Mouse (Mus musculus) erythroblast, embryonic 14.5 days (primary cell): ENCODE measurements around the gene Ptcra. TPM values are rescaled to one million over a fixed set of nuclear protein-coding genes. Genes with fewer than 3 reads are reported as not detected.
"Not testable (repeated sequence)": the region's sequence is repeated elsewhere in the genome, so short reads cannot be mapped to it uniquely, and the experiment has no call there.

ENCODE experiments used
- H3K27me3 ChIP-seq: 2 replicates; pipeline ENCODE4 v1.6.1; 2012; ENCODE audit warnings: inconsistent platforms; ENCODE audit not compliant: control insufficient read depth
- H3K36me3 ChIP-seq: 2 replicates; pipeline ENCODE4 v1.6.1; 2012; ENCODE audit warnings: mild to moderate bottlenecking, inconsistent platforms; ENCODE audit not compliant: control insufficient read depth
- H3K4me1 ChIP-seq: 2 replicates; pipeline ENCODE4 v1.6.1; 2012; ENCODE audit warnings: inconsistent platforms; ENCODE audit not compliant: control insufficient read depth
- H3K4me3 ChIP-seq: replicated peaks from 2 replicates; pipeline ENCODE3; 2012; ENCODE audit warnings: moderate library complexity, mild to moderate bottlenecking, inconsistent platforms
- H3K9me3 ChIP-seq: 2 replicates; pipeline ENCODE4 v1.6.1; 2012; ENCODE audit warnings: low read length, inconsistent platforms, mixed read lengths; ENCODE audit not compliant: control insufficient read depth
- GATA1 ChIP-seq: IDR thresholded peaks from 2 replicates; pipeline ENCODE4 v1.6.1; 2012; ENCODE audit warnings: low read length, inconsistent platforms, mixed read lengths
- TAL1 ChIP-seq: IDR thresholded peaks from 3 replicates; pipeline ENCODE4 v1.6.1; 2012; ENCODE audit warnings: low read length, inconsistent platforms, mixed read lengths
- polyA plus RNA-seq: library from polyadenylated mRNA; stranded (reverse); fragments of >175 nt; gene quantifications from 2 replicates; pipeline ENCODE4 v1.2.3, GENCODE M21; 2012

Ptcra gene
- polyA plus RNA-seq = not detected in 2 replicates

- Histone ChIP-seq H3K36me3 (no peaks in the 10 kb centered on the region), H3K27me3 (no peaks in the 10 kb centered on the region), H3K4me3 (no peak within 1 kb of the TSS), H3K4me1 (no peaks in the 10 kb centered on the region), H3K9me3 (no peaks in the 10 kb centered on the region)
- TF ChIP-seq TAL1 (no peak), GATA1 (no peak)
These were observed at the start of gene Ptcra for GRCm38 (mm10) chr17:46763544-46763943. Gene Ptcra, minus strand, starts transcription at chr17:46763712.

- H3K9me3 ChIP-seq = no peaks in the 10 kb centered on the region
- H3K4me1 ChIP-seq = peaks cover 20% of the 10 kb centered on the region
- H3K27me3 ChIP-seq = no peaks in the 10 kb centered on the region
- TF ChIP-seq TAL1 (no peak), GATA1 (no peak)
- no peak overlapping the region for H3K4me3 ChIP-seq
- peaks cover 88% of the 10 kb centered on the region for H3K36me3 ChIP-seq
These were observed 48.9 kb upstream of the Ptcra start for GRCm38 (mm10) chr17:46812442-46812841.

- H3K36me3 ChIP-seq = peaks cover 93% of the 10 kb centered on the region
- TF ChIP-seq TAL1 (no peak), GATA1 (no peak)
- no peaks in the 10 kb centered on the region for H3K9me3 ChIP-seq
- H3K4me3 ChIP-seq = no peak overlapping the region
- H3K4me1 ChIP-seq = peaks cover 7% of the 10 kb centered on the region; the same call in 1 of the 2 replicates
- H3K27me3 ChIP-seq = no peaks in the 10 kb centered on the region
These were observed 47.2 kb upstream of the Ptcra start for GRCm38 (mm10) chr17:46810672-46811071.

- H3K4me1 ChIP-seq = no peaks in the 10 kb centered on the region
- H3K9me3 ChIP-seq = no peaks in the 10 kb centered on the region
- no peaks in the 10 kb centered on the region for H3K27me3 ChIP-seq
- peaks cover 92% of the 10 kb centered on the region for H3K36me3 ChIP-seq
- TF ChIP-seq GATA1 (no peak), TAL1 (no peak)
- H3K4me3 ChIP-seq = no peak overlapping the region
These were observed 45.8 kb upstream of the Ptcra start for GRCm38 (mm10) chr17:46809131-46809830.

GRCm38 (mm10) chr17:46808376-46808775 lies 44.9 kb upstream of the Ptcra start:
- Histone ChIP-seq H3K27me3 (no peaks in the 10 kb centered on the region), H3K4me3 (no peak overlapping the region), H3K9me3 (no peaks in the 10 kb centered on the region), H3K36me3 (peaks cover 85% of the 10 kb centered on the region), H3K4me1 (no peaks in the 10 kb centered on the region)
- TF ChIP-seq GATA1 (no peak), TAL1 (no peak)

GRCm38 (mm10) chr17:46801761-46802160 lies 38.2 kb upstream of the Ptcra start:
- Histone ChIP-seq H3K9me3 (no peaks in the 10 kb centered on the region), H3K36me3 (peaks cover 68% of the 10 kb centered on the region), H3K4me1 (peaks cover 4% of the 10 kb centered on the region), H3K27me3 (no peaks in the 10 kb centered on the region), H3K4me3 (no peak overlapping the region)
- no peak for TF ChIP-seq TAL1
- no peak for TF ChIP-seq GATA1

- Histone ChIP-seq H3K36me3 (peaks cover 48% of the 10 kb centered on the region), H3K4me1 (peaks cover 4% of the 10 kb centered on the region), H3K27me3 (no peaks in the 10 kb centered on the region), H3K4me3 (no peak overlapping the region), H3K9me3 (no peaks in the 10 kb centered on the region)
- TF ChIP-seq TAL1 (no peak), GATA1 (no peak)
These were observed 36.2 kb upstream of the Ptcra start for GRCm38 (mm10) chr17:46799680-46800079.

GRCm38 (mm10) chr17:46797386-46797785 lies 33.9 kb upstream of the Ptcra start:
- no peaks in the 10 kb centered on the region for H3K27me3 ChIP-seq
- peaks cover 10% of the 10 kb centered on the region for H3K4me1 ChIP-seq
- TF ChIP-seq TAL1 = no peak
- TF ChIP-seq GATA1 = no peak
- H3K4me3 ChIP-seq = no peak overlapping the region
- H3K9me3 ChIP-seq = no peaks in the 10 kb centered on the region
- H3K36me3 ChIP-seq = peaks cover 41% of the 10 kb centered on the region

GRCm38 (mm10) chr17:46796743-46797142 lies 33.2 kb upstream of the Ptcra start:
- H3K4me3 ChIP-seq = no peak overlapping the region
- no peaks in the 10 kb centered on the region for H3K9me3 ChIP-seq
- H3K4me1 ChIP-seq = peaks cover 8% of the 10 kb centered on the region
- TF ChIP-seq TAL1 = no peak
- no peak for TF ChIP-seq GATA1
- H3K36me3 ChIP-seq = peaks cover 35% of the 10 kb centered on the region
- H3K27me3 ChIP-seq = no peaks in the 10 kb centered on the region

- H3K9me3 ChIP-seq = no peaks in the 10 kb centered on the region
- peaks cover 2% of the 10 kb centered on the region; the same call in 1 of the 2 replicates for H3K36me3 ChIP-seq
- TF ChIP-seq TAL1 = no peak
- TF ChIP-seq GATA1 = no peak
- peaks cover 2% of the 10 kb centered on the region; the same call in 1 of the 2 replicates for H3K27me3 ChIP-seq
- H3K4me3 ChIP-seq = no peak overlapping the region
- peaks cover 8% of the 10 kb centered on the region for H3K4me1 ChIP-seq
These were observed 29.5 kb upstream of the Ptcra start for GRCm38 (mm10) chr17:46792963-46793362.

GRCm38 (mm10) chr17:46787974-46788373 lies 24.5 kb upstream of the Ptcra start:
- not testable (repeated sequence) for H3K4me3 ChIP-seq, H3K36me3 ChIP-seq

More at GRCm38 (mm10) chr17:46787974-46788373, 24.5 kb upstream of the Ptcra start:
- H3K4me1 ChIP-seq = peaks cover 21% of the 10 kb centered on the region
- not testable (repeated sequence) for H3K27me3 ChIP-seq, H3K9me3 ChIP-seq
